Mouse (Mus musculus) bone marrow, adult 2 months (tissue): ENCODE measurements around the gene Hoxa3.

ENCODE experiments used
- CTCF ChIP-seq: fragments of 200-500 bp; IDR thresholded peaks from 2 replicates; pipeline ENCODE4 v1.5.1; 2011; ENCODE audit warnings: low read length, control low read depth; ENCODE audit not compliant: control insufficient read depth, insufficient read depth
- POLR2A ChIP-seq: fragments of 200-500 bp; IDR thresholded peaks from 2 replicates; pipeline ENCODE4 v1.6.1; 2011; ENCODE audit warnings: low read depth, mild to moderate bottlenecking, control low read depth, low read length, borderline replicate concordance; ENCODE audit not compliant: control insufficient read depth

DNA sequence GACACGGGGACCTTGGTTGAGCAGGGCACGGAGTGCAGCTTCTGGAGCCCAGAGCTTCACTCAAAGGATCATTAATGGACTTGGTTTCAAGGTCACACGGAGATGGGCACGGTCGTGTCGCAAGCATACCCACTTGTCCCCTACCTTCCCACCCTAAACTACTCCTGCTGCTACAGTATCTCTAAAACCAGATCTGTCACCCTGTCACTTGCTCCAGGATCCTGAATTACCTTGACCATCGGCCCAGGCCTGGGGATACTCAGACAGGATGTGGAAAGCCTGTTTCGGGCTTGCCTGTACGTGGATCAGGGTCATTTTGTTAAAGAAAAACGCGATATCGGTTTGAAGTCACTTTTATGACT, 3.5 kb downstream of the Hoxa3 start:
- TF ChIP-seq CTCF (no peak), POLR2A (no peak)
